Mouse (Mus musculus) induced T-regulatory cell, adult 2 months (primary cell): ENCODE results near the gene Mn1.

Source experiments
- DNase-seq: peaks from one replicate; pipeline ENCODE4 v3.0.0-alpha.2; 2012; ENCODE audit warnings: low read depth

Mn1 gene

GRCm38 (mm10) chr5:111489022-111489616 is 72.0 kb downstream of the Mn1 start:
- DNase-seq, result peak; percentile 48

GRCm38 (mm10) chr5:111490599-111490998 is 73.4 kb downstream of the Mn1 start:
- DNase-seq, result no peak

- no peak for DNase-seq
Measured at GRCm38 (mm10) chr5:111491485-111491884, 74.3 kb downstream of the Mn1 start.

GRCm38 (mm10) chr5:111500036-111500435 is 82.9 kb downstream of the Mn1 start:
- DNase-seq, result no peak

- no peak for DNase-seq
Measured at GRCm38 (mm10) chr5:111501691-111502441, 84.7 kb downstream of the Mn1 start.

GRCm38 (mm10) chr5:111505241-111505640 is 88.1 kb downstream of the Mn1 start:
- no peak for DNase-seq

- peak; percentile 18 for DNase-seq
Measured at GRCm38 (mm10) chr5:111505824-111506223, 88.7 kb downstream of the Mn1 start.

GRCm38 (mm10) chr5:111506410-111506809 is 89.2 kb downstream of the Mn1 start:
- DNase-seq, result no peak
